Mouse (Mus musculus): ENCODE measurements at regions not wholly inside any gene's neighbourhood (a gene's known extent, or its start where the extent isn't known, plus 50 kb on each side); places are given as distances from the start of the nearest gene placed in this dataset.

DNA sequence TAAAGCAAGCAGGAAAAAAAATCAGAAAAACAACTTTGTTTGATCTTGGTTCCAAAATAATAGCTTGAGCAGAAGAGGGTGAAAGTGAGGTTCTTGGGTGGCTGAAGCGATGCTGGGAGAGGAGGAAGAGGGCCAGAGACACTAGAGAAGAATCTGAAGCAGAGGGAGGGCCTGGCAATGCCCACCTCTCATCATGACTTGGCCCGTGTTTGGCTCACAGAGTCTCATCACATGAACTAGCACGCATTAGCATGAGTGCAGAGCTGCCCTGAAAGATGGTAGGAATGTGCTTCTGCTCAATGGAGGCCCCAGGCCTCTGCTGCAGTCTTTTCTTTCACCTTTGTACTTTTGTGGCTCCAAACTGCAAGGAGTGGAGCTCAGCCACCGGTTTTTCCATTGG, 588.6 kb downstream of the Rnf144a start:
- peaks cover 7% of the 10 kb centered on the region; the same call in 1 of the 2 replicates for H3K4me1 ChIP-seq
- no peak for ATAC-seq (ENCODE audit: insufficient number of reproducible peaks, insufficient read depth, low FRiP score, low TSS enrichment)
- H3K9ac ChIP-seq: no peak overlapping the region
- no peaks in the 10 kb centered on the region for H3K27me3 ChIP-seq
- H3K4me2 ChIP-seq (replicated peaks): no peak overlapping the region
- 59% methylated on average over 4 of the region's 4 CpGs for WGBS
- H3K27ac ChIP-seq: no peak overlapping the region
- H3K4me3 ChIP-seq: no peak overlapping the region
- no peaks in the 10 kb centered on the region for H3K9me3 ChIP-seq
- no peaks in the 10 kb centered on the region for H3K36me3 ChIP-seq

DNA sequence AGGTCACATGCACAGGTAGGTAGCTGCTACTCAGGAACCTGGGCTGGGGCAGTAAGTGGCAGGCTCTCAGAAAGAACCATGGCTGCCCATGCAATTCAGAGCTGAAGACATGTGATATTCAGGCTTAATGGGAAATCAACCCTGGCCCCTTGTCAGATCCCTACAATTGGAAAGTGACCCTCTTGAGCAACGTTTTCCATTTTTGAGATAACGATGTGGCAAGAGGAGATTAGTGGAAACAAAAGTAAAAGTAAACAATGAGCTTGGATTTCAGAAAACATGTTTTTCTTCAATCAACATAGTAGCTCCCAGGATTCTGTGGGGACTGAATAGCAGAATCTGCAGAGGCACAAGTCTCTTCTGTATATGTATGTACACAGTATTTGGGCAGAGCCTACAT, 598.8 kb downstream of the Rnf144a start:
- Histone ChIP-seq H3K9me3 (no peaks in the 10 kb centered on the region), H3K36me3 (no peaks in the 10 kb centered on the region), H3K4me1 (no peaks in the 10 kb centered on the region), H3K27ac (no peak overlapping the region), H3K4me3 (no peak overlapping the region), H3K9ac (no peak overlapping the region), H3K4me2 (replicated peaks) (no peak overlapping the region), H3K27me3 (no peaks in the 10 kb centered on the region)
- WGBS: 44% methylated on average over 2 of the region's 2 CpGs
- ATAC-seq (ENCODE audit: insufficient number of reproducible peaks, insufficient read depth, low FRiP score, low TSS enrichment): no peak

DNA sequence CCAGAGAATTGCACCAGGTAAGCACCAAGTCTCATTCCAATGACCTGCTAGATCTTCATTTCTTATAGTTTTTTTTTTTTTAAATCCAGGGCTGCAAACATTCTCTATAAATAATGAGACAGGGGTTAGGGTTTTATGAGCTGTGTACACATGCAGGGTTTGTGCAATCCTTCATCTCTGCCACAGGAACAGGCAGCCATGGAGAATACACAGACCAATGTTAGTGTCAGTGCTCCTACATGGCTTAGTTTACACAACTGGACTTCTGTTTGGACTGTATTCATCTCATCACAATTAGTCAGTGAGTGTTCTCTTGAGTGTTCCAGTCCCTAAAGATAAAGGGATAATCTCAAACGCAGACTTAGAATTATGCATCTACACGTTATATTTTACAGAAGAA, 620.0 kb downstream of the Rnf144a start:
- H3K9me3 ChIP-seq: no peaks in the 10 kb centered on the region
- no peaks in the 10 kb centered on the region for H3K27me3 ChIP-seq
- no peak overlapping the region for H3K4me2 ChIP-seq (replicated peaks)
- no peaks in the 10 kb centered on the region for H3K36me3 ChIP-seq
- no peak overlapping the region for H3K9ac ChIP-seq
- no peak for ATAC-seq (ENCODE audit: insufficient number of reproducible peaks, insufficient read depth, low FRiP score, low TSS enrichment)
- no peak overlapping the region for H3K27ac ChIP-seq
- 82% methylated on average over 2 of the region's 2 CpGs for WGBS
- H3K4me3 ChIP-seq: no peak overlapping the region
- no peaks in the 10 kb centered on the region for H3K4me1 ChIP-seq

DNA sequence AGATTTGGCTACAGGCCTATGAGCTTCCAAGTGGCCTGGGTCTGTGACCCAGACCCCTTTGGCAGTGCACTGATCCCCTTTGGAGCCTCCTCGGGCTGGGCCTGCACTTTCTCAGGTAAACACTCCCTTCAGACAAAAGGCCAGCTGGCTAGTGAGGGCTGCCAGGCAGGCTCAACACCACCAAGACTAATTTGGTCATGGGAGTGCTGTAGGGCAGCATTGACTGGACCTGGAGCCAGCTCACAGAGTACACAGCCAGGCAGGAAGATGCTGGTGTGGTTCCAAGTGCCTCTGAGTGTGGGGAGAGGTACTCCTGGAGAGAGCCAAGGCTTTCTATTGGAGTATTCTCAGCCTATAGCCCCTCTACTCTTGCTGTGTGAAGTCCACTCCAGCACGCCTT, 620.5 kb downstream of the Rnf144a start:
- no peaks in the 10 kb centered on the region for H3K36me3 ChIP-seq
- no peak overlapping the region for H3K9ac ChIP-seq
- no peak for ATAC-seq (ENCODE audit: insufficient number of reproducible peaks, insufficient read depth, low FRiP score, low TSS enrichment)
- 69% methylated on average over 2 of the region's 2 CpGs for WGBS
- H3K27ac ChIP-seq: no peak overlapping the region
- H3K4me2 ChIP-seq (replicated peaks): no peak overlapping the region
- no peaks in the 10 kb centered on the region for H3K4me1 ChIP-seq
- H3K4me3 ChIP-seq: no peak overlapping the region
- no peaks in the 10 kb centered on the region for H3K27me3 ChIP-seq
- H3K9me3 ChIP-seq: no peaks in the 10 kb centered on the region

DNA sequence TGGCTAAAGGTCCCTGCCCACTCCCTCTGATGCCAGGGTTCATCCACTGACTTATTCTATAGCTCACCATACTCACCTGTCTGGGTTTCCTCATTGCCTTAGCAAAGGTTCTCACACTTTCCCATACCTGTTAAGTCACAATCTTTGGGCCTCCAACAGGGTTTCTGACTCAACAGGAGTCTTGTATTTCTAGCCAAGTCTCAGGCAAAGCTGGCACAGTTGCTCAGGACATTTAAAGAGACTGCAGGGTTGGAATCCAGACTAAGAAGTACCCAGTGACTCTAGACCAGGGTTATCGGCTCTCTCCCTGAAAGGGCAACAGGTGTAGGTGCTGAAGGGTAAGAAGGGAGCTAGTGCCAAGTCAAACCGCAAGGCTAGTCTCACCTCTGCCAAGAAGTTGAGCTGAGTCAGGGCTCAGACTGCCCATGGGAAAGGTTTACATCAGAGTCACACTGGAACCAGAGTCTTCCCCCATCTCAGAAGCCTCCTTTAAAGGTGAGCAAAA, 622.4 kb downstream of the Rnf144a start:
- H3K36me3 ChIP-seq: no peaks in the 10 kb centered on the region
- no peak for ATAC-seq (ENCODE audit: insufficient number of reproducible peaks, insufficient read depth, low FRiP score, low TSS enrichment)
- H3K9ac ChIP-seq: no peak overlapping the region
- no peak overlapping the region for H3K4me2 ChIP-seq (replicated peaks)
- H3K4me1 ChIP-seq: no peaks in the 10 kb centered on the region
- H3K27me3 ChIP-seq: no peaks in the 10 kb centered on the region
- no peaks in the 10 kb centered on the region for H3K9me3 ChIP-seq
- no peak overlapping the region for H3K27ac ChIP-seq
- 90% methylated on average over 2 of the region's 2 CpGs for WGBS
- H3K4me3 ChIP-seq: no peak overlapping the region

DNA sequence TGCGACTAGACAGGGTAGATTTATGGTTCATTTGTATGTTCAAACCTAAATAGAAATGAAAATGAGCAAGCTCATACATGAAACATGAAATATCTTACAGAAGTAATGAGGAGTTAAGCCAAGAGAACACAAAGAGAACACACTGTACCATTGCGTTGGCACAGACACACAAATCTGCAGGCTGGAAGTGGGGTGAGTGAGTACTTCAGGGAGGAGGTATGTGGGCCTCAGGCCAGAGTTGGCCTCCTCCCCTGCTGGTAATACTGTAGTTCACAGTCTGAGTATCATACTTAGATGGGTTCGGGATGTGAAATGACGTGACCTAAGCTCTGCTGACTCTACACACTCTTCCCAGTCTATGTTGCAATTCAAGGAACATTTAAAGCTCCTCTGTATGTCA, 624.1 kb downstream of the Rnf144a start:
- no peaks in the 10 kb centered on the region for H3K4me1 ChIP-seq
- WGBS: 89% methylated on average over 4 of the region's 4 CpGs
- no peak overlapping the region for H3K27ac ChIP-seq
- H3K9me3 ChIP-seq: no peaks in the 10 kb centered on the region
- ATAC-seq (ENCODE audit: insufficient number of reproducible peaks, insufficient read depth, low FRiP score, low TSS enrichment): no peak
- H3K4me2 ChIP-seq (replicated peaks): no peak overlapping the region
- no peak overlapping the region for H3K4me3 ChIP-seq
- H3K27me3 ChIP-seq: no peaks in the 10 kb centered on the region
- no peak overlapping the region for H3K9ac ChIP-seq
- H3K36me3 ChIP-seq: no peaks in the 10 kb centered on the region

DNA sequence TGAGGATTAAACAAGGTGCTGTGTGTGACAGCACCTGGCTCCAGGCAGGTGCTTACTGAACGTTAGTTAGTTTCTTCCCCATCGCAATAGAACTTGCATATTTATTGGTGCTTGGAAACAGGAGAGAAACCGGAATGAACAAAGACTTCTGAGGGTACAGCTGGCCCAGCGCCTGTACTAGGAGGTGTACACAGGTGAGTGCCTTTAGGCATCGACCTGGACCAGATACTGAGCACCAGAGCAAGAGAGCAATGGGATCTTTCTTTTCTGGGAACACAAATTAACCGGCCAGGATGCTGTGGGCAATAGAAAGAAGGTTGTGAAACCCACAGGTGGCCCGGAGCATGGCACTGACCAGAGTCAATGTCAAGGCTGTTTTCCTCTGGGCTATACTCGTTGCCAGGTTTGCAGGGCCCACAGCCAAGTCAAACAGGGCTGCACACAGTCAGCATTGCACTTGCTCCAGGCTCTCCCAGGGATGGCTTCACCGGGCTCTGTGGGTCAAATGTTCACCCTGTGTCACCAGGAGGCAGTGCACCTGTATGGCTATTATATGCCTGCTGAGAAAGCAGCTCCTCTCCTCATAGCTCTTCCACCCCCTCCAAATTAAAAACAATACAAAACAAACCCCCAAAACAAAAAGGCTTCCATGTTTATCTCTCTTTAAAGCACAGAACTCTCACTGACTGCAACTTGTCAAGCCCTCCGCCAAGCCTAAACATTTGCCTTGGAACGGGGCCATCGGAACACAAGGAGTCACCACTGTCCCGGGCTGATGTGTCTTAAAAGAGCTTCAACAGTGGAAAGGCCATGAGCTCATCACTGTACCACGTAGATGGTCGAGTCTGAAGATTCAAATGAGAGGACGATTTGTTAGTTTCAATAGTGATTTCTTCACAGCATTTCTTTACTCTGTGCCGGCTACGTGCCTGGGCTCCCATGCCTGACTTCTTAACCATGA, 629.1 kb downstream of the Rnf144a start:
- WGBS: 83% methylated on average over 18 of the region's 18 CpGs
- no peak for ATAC-seq (ENCODE audit: insufficient number of reproducible peaks, insufficient read depth, low FRiP score, low TSS enrichment)

DNA sequence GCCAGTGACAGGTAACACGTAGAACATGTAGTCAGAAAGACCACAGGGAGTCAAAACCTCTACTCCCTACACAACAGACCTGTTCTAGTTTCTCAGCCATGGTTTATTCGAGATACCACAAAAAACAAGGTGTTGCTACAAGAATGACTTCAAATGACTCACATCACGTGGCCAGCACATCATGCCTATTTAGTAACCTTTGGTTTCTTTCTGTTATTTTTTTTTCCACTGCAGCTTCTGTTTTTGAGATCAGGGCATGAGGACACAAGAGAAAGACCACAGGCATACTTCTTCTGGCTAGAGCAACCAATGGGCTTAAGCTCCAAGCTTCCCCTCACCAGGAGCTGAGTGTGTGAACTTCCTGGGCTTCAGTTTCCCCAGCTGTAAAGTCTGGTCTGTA, 630.7 kb downstream of the Rnf144a start:
- peaks cover 5% of the 10 kb centered on the region; the same call in 1 of the 2 replicates for H3K4me1 ChIP-seq
- H3K4me2 ChIP-seq (replicated peaks): no peak overlapping the region
- no peaks in the 10 kb centered on the region for H3K9me3 ChIP-seq
- H3K9ac ChIP-seq: no peak overlapping the region
- no peaks in the 10 kb centered on the region for H3K36me3 ChIP-seq
- no peak overlapping the region for H3K27ac ChIP-seq
- H3K4me3 ChIP-seq: no peak overlapping the region
- ATAC-seq (ENCODE audit: insufficient number of reproducible peaks, insufficient read depth, low FRiP score, low TSS enrichment): no peak
- 90% methylated on average over 3 of the region's 3 CpGs for WGBS
- no peaks in the 10 kb centered on the region for H3K27me3 ChIP-seq

More for the DNA sequence above, 629.1 kb downstream of the Rnf144a start:
- Histone ChIP-seq H3K9ac (no peak overlapping the region), H3K36me3 (no peaks in the 10 kb centered on the region), H3K27ac (no peak overlapping the region), H3K4me3 (no peak overlapping the region), H3K9me3 (no peaks in the 10 kb centered on the region), H3K4me2 (replicated peaks) (no peak overlapping the region), H3K27me3 (no peaks in the 10 kb centered on the region), H3K4me1 (peaks cover 5% of the 10 kb centered on the region; the same call in 1 of the 2 replicates)

DNA sequence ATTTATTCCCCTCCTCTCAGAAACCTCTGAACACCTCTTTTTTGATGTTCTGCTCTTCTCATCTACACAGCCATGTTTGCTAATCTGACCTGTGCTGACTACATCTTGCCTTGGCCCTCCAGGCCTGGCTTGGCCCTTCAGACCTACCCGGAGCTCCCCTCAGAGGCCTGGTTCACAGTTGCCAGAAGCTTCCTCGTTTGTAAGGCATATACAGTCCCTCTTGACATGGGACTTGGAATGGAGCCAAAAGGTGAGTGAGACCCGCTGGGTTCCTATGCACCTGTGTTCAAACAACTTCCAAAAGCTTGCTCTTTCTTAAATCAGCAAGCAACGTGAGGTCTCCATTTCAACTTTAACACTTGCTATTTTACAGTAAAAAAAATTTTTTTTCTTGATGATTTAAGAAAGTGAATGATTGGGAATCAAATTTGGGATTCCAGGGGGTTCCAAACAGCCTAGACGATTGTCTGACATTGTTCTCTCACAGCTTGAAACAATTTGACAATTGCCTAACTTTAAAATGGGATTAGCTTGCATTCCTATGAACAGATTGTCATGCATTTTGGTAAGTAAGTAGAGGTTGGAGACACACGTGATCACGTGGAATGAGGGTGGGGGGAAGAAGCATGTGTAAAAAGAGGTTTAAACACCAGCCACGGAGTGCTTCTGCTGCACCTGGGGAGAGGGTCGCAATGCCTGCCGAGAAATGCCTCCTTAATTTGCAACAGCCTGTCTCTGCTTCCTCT, 631.9 kb downstream of the Rnf144a start:
- Histone ChIP-seq H3K4me1 (peaks cover 5% of the 10 kb centered on the region; the same call in 1 of the 2 replicates), H3K9ac (no peak overlapping the region), H3K4me3 (no peak overlapping the region), H3K36me3 (no peaks in the 10 kb centered on the region), H3K4me2 (replicated peaks) (no peak overlapping the region), H3K9me3 (no peaks in the 10 kb centered on the region), H3K27ac (peak overlapping the region; percentile 32; the same call in 1 of the 2 replicates), H3K27me3 (no peaks in the 10 kb centered on the region)
- no peak for ATAC-seq (ENCODE audit: insufficient number of reproducible peaks, insufficient read depth, low FRiP score, low TSS enrichment)
- 30% methylated on average over 10 of the region's 10 CpGs for WGBS

DNA sequence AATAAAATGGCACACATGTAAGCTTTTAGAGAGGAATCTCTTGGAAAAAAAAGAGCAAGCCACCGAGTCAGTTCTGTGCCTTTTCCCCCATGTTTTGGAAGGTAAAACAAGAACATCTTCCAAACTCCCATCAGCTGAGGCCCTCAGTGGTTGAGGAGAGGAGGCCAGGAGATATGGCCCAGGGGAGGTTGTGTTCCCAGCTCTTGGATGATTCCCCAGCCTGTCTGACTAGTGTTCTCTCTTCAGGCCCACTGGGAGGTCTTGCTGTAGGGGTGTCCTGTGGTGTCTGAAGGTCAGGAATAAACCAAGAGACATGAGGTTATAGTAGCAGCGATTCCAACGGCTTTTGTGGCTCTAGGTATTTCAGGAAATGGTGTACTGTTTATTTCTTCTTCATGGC, 643.2 kb downstream of the Rnf144a start:
- no peak for ATAC-seq (ENCODE audit: insufficient number of reproducible peaks, insufficient read depth, low FRiP score, low TSS enrichment)
- Histone ChIP-seq H3K9me3 (no peaks in the 10 kb centered on the region), H3K9ac (no peak overlapping the region), H3K4me3 (no peak overlapping the region), H3K4me2 (replicated peaks) (no peak overlapping the region), H3K36me3 (no peaks in the 10 kb centered on the region), H3K27ac (peak overlapping the region; percentile 77), H3K27me3 (no peaks in the 10 kb centered on the region), H3K4me1 (0 out of 2 replicates have a peak, but pooled peaks cover 10% of the 10 kb centered on the region)
- 68% methylated on average over 3 of the region's 3 CpGs for WGBS

DNA sequence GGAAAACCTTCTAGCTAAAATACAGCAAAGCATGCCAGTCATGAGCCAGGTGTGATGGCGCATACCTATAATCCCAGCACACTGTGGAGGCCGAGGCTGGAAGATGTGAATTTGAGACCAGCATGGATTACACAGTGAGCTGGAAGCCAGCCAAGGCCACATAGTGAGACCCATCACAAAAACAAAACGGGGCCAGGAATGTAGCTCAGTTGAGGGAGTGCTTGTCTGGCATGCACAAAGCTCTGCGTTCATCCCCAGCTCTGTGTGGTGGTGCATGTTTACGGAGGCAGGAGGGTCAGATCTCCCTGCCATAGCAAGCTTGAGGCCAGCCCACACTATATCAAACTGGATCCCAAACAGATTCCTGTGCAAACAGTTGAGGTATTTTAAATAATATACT, 646.4 kb downstream of the Rnf144a start:
- Histone ChIP-seq H3K4me1 (0 out of 2 replicates have a peak, but pooled peaks cover 10% of the 10 kb centered on the region), H3K36me3 (no peaks in the 10 kb centered on the region), H3K4me2 (replicated peaks) (no peak overlapping the region), H3K27ac (no peak overlapping the region), H3K27me3 (no peaks in the 10 kb centered on the region), H3K9ac (no peak overlapping the region), H3K9me3 (no peaks in the 10 kb centered on the region), H3K4me3 (no peak overlapping the region)
- WGBS: 33% methylated on average over 5 of the region's 5 CpGs
- no peak for ATAC-seq (ENCODE audit: insufficient number of reproducible peaks, insufficient read depth, low FRiP score, low TSS enrichment)

Data from embryonic facial prominence, embryonic 12.5 days (tissue).